Mouse (Mus musculus) intestine, embryonic 15.5 days (tissue): ENCODE results near the gene Gm20388. TPM values are rescaled to one million over a fixed set of nuclear protein-coding genes. Genes with fewer than 3 reads are reported as not detected.
A peak's percentile ranks its signal among the peaks of the same experiment; 100 is the strongest.
"Not testable (repeated sequence)": the region's sequence is repeated elsewhere in the genome, so short reads cannot be mapped to it uniquely, and the experiment has no call there.

ENCODE experiments used
- ATAC-seq: fragments of 200-750 bp; cut with Nextera tagmentation; 2 replicates; pipeline ENCODE4 v1.8.0; 2017; ENCODE audit warnings: moderate TSS enrichment, moderate library complexity
- H3K27ac ChIP-seq: fragments of 300-500 bp; sonication (generic); 2 replicates; pipeline ENCODE4 v1.5.1; 2015; ENCODE audit warnings: mild to moderate bottlenecking, inconsistent platforms
- H3K27me3 ChIP-seq: fragments of 300-500 bp; sonication (generic); replicated peaks from 2 replicates; pipeline ENCODE4 v1.6.1; 2015; ENCODE audit warnings: inconsistent platforms
- H3K36me3 ChIP-seq: fragments of 300-500 bp; sonication (generic); 2 replicates; pipeline ENCODE4 v1.6.1; 2015; ENCODE audit warnings: inconsistent platforms
- H3K4me1 ChIP-seq: fragments of 300-500 bp; sonication (generic); replicated peaks from 2 replicates; pipeline ENCODE4 v1.6.1; 2015; ENCODE audit warnings: inconsistent platforms
- H3K4me2 ChIP-seq: fragments of 300-500 bp; sonication (generic); replicated peaks from 2 replicates; pipeline ENCODE4 v1.6.1; 2015; ENCODE audit warnings: mild to moderate bottlenecking, inconsistent platforms
- H3K4me3 ChIP-seq: fragments of 300-500 bp; sonication (generic); replicated peaks from 2 replicates; pipeline ENCODE4 v1.5.1; 2015; ENCODE audit warnings: inconsistent platforms
- H3K9ac ChIP-seq: fragments of 300-500 bp; sonication (generic); 2 replicates; pipeline ENCODE4 v1.6.1; 2015; ENCODE audit warnings: inconsistent platforms
- H3K9me3 ChIP-seq: fragments of 300-500 bp; sonication (generic); 2 replicates; pipeline ENCODE4 v1.6.1; 2016; ENCODE audit warnings: inconsistent platforms
- WGBS: fragments of 180-500 bp; shearing (Covaris S2); methylation state at CpG from one replicate; pipeline ENCODE4 v1.1.7; 2015; 5-methylcytosine and 5-hydroxymethylcytosine counted together
- polyA plus RNA-seq: library from polyadenylated mRNA; unstranded; fragments of >200 nt; fragmentation: Nextera tagmentation; extraction: Ambion mirVana; gene quantifications from 2 replicates; pipeline ENCODE4 v1.2.1, GENCODE M21; 2015

Gm20388 gene
- polyA plus RNA-seq, 1 experiment from 2014 or later: not detected

DNA sequence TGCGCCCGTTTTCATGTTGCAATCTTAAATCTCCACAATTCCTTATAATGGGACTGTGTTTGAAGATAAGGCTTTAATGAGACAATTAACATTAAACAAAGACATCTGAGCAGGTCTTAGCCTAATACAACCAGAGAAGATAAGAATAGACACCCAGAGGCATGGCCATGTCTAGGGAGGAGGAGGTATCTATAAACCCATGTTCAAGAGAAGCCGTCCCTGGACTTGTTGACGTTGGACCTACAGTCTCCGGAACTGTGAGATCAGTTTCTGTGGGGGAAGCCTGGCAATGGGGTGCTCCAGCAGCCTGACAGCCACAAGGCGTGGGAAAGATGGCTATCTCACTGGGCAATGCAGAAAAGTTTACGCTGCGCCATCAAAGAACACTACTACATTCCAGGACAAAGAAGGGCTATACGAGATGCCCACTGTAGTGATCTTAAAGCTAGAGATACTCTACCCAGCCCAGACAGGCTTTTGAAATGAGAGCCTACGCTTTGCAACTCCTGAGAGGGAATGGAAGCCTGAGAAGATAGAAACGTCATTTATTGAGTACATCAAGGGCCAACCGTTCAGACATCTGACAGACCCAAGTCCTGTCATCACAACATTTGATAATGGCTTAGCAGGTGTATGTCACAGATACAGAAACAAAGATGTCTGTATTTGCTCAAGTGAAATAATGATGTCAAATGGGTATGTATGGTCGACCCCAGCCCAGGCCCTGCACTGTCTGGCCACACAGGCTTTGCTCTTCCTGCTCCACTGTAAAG lies 4079.8 kb downstream of the Gm20388 start:
- WGBS: 70% methylated on average over 13 of the region's 13 CpGs
- Histone ChIP-seq H3K27ac (no peak overlapping the region), H3K4me3 (no peak overlapping the region)

DNA sequence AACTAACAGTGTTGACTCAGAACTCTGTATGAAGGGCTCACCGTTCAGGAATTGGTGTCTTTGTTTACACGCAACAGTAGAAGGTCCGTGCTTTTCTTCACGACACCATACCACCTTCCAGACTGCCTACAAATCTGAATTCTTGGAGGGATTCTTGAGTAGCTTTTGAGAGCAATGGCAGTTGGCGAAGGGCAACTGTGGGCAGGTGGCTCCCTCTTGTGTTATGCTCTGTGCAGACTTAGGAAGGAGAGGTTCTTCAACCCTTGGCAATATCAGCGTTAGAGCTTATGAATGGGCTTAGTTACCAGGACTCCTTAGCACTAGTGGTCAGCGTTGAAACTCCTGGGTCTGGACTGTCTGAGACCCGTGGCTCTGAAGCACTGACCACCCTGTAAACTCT lies 4081.9 kb downstream of the Gm20388 start:
- H3K36me3 ChIP-seq: peaks cover 14% of the 10 kb centered on the region; the same call in 1 of the 2 replicates
- H3K4me3 ChIP-seq: no peak overlapping the region
- peaks cover 4% of the 10 kb centered on the region; the same call in 1 of the 2 replicates for H3K4me1 ChIP-seq
- H3K27ac ChIP-seq: no peak overlapping the region
- no peak overlapping the region for H3K9ac ChIP-seq
- H3K27me3 ChIP-seq: no peaks in the 10 kb centered on the region
- WGBS: 82% methylated on average over 8 of the region's 8 CpGs
- no peak for ATAC-seq
- H3K9me3 ChIP-seq: no peaks in the 10 kb centered on the region
- no peak overlapping the region for H3K4me2 ChIP-seq

More for the DNA sequence above, 4079.8 kb downstream of the Gm20388 start:
- Histone ChIP-seq H3K4me1 (peaks cover 4% of the 10 kb centered on the region; the same call in 1 of the 2 replicates), H3K9ac (no peak overlapping the region), H3K36me3 (0 out of 2 replicates have a peak, but pooled peaks cover 5% of the 10 kb centered on the region), H3K27me3 (no peaks in the 10 kb centered on the region), H3K4me2 (no peak overlapping the region), H3K9me3 (no peaks in the 10 kb centered on the region)
- no peak for ATAC-seq

DNA sequence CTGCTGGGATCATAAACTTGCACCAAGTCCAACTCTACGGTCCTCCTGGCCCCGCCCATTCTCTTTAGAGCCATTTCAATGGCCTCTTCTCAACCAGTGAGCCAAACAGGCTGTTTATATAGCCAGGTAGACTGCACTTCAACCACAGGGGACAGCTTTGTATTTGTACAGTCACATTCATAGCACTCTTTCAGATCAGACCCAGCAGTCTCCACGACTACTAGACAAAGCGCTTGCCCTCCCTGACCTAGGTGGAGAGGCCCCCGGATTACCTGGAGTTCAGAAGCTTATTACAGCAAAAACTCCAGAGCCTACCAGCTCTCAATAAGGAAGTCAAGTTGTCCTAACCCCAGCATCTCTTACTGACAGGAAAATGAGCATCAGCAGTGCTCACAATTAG lies 4083.0 kb downstream of the Gm20388 start:
- ATAC-seq: peak; percentile 59
- WGBS: 68% methylated on average over 5 of the region's 5 CpGs

DNA sequence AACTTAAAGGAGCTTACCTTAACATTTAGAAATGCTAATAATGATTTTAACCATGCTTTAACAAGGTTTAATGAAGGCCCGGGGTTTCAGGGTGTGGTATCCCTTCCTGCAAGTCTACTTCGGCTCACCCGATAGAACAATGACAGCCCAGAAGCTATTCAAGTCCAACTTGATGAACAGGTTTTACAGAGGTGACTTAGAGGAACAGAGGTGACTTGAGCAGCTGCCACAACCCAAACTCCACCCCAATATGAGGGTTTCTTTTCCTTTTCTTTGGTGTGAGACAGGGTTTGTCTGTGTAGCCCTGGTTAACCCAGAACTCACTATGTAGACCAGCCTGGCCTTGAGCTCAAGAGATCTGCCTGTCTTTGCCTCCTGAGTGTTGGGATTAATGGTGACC lies 4083.4 kb downstream of the Gm20388 start:
- Histone ChIP-seq H3K9me3 (no peaks in the 10 kb centered on the region), H3K27ac (peak overlapping the region; percentile 71), H3K9ac (no peak overlapping the region), H3K4me1 (peaks cover 3% of the 10 kb centered on the region; the same call in 1 of the 2 replicates), H3K36me3 (peaks cover 14% of the 10 kb centered on the region; the same call in 1 of the 2 replicates), H3K4me3 (no peak overlapping the region), H3K27me3 (no peaks in the 10 kb centered on the region), H3K4me2 (0 out of 2 replicates have a peak overlapping the region, but pooled peaks have one; percentile 22)
- WGBS: 67% methylated on average over 3 of the region's 3 CpGs
- peak; percentile 91 for ATAC-seq

More for the DNA sequence above, 4083.0 kb downstream of the Gm20388 start:
- Histone ChIP-seq H3K27ac (peak overlapping the region; percentile 71), H3K9me3 (no peaks in the 10 kb centered on the region), H3K4me2 (no peak overlapping the region), H3K36me3 (peaks cover 14% of the 10 kb centered on the region; the same call in 1 of the 2 replicates), H3K4me1 (peaks cover 4% of the 10 kb centered on the region; the same call in 1 of the 2 replicates), H3K27me3 (no peaks in the 10 kb centered on the region), H3K9ac (no peak overlapping the region), H3K4me3 (no peak overlapping the region)

DNA sequence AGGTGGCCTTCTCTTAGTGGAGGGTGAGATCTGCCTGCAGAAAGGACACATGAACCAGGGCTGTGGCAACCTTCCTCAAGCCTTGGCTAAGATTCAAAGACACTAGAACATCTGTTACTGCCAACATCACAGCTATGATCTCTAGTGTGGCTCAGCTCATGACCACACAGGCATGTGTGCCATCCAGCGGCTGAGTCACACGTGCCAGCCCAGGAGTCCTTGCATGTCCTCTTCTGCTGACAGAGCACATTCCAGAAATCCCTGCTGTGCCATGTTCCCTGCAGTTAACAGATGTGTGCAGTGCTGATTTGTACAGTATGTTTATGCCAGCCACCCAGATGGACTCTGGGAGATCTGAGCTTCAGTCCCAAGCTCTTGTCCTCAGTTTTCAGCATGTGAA lies 4088.9 kb downstream of the Gm20388 start:
- no peak for ATAC-seq
- WGBS: 79% methylated on average over 2 of the region's 2 CpGs
- H3K4me1 ChIP-seq: no peaks in the 10 kb centered on the region
- no peak overlapping the region for H3K4me3 ChIP-seq
- no peak overlapping the region for H3K27ac ChIP-seq
- peaks cover 34% of the 10 kb centered on the region for H3K36me3 ChIP-seq
- H3K9ac ChIP-seq: no peak overlapping the region
- no peaks in the 10 kb centered on the region for H3K27me3 ChIP-seq
- H3K9me3 ChIP-seq: no peaks in the 10 kb centered on the region
- no peak overlapping the region for H3K4me2 ChIP-seq

DNA sequence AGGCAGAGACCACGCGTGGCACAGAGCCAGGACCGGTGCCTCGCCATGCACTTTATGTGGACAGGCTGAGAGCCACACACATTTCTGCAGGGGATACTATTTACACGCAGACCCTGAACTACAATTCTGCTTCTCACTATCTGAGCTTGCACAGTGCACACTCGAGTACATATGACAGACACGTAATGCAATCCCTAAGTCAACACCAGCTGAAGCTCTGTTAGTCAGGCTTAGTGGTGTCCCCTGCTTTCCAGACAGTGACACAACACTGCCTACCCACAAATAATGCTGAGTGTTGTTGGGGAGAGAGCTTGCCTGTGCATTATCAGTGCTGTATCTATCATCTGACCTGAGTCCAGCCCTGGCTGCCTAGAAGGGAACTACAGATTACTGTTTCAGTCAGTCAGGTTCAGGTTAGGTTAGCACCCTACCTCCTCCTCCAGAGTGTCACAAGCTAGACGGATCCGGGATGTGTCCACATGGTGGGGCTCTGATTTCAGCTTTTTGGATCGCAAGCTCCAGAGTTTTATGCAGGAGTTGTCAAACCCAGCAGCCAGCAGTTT lies 4092.0 kb downstream of the Gm20388 start:
- Histone ChIP-seq H3K27ac (no peak overlapping the region), H3K9ac (no peak overlapping the region), H3K9me3 (no peaks in the 10 kb centered on the region), H3K27me3 (no peaks in the 10 kb centered on the region), H3K4me2 (no peak overlapping the region), H3K36me3 (peaks cover 34% of the 10 kb centered on the region), H3K4me1 (no peaks in the 10 kb centered on the region), H3K4me3 (no peak overlapping the region)
- no peak for ATAC-seq
- WGBS: 86% methylated on average over 10 of the region's 10 CpGs

DNA sequence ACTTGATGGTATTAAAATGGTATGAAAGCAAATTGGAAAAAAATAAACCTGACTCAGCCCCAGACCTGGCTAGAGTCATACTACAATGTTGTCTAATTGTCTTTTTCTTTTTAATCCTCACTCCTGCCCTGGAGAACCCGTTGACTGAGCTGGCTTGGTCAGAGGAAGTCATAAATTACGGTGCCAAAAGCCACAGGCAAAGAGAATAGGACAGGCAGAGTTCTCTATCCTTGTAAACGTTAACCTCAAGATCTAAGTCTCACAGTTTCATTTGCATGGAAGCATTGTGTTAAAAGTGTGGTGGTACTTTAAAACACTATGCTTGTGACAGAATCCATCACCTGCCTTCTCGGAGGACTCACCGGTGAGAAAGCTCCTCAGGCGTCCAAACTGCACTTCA lies 4097.2 kb downstream of the Gm20388 start:
- no peaks in the 10 kb centered on the region for H3K9me3 ChIP-seq
- H3K27me3 ChIP-seq: no peaks in the 10 kb centered on the region
- H3K27ac ChIP-seq: no peak overlapping the region
- H3K4me1 ChIP-seq: no peaks in the 10 kb centered on the region
- H3K36me3 ChIP-seq: peaks cover 35% of the 10 kb centered on the region
- H3K9ac ChIP-seq: no peak overlapping the region
- no peak for ATAC-seq
- no peak overlapping the region for H3K4me2 ChIP-seq
- no peak overlapping the region for H3K4me3 ChIP-seq
- WGBS: 62% methylated on average over 6 of the region's 6 CpGs

DNA sequence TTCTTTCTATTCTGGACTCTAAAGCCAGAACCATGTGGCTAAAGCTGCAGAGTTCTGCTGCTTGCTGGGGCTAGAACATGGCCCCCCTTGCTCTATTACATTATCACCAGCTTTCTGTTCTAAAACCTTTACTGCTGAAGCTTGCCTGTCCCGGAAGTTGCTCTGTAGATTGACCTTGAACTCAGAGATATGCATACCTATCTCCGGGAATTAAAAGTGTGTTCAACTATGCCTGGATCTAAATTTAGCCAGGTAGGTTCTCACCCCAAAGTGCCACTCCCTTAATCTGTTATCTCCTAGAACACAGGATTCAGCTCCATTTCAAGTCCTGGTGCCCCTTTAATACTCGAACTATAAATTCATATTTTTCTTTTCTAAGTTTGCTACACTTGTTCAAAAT lies 4100.9 kb downstream of the Gm20388 start:
- WGBS: 67% methylated on average over 3 of the region's 3 CpGs
- no peak for ATAC-seq

DNA sequence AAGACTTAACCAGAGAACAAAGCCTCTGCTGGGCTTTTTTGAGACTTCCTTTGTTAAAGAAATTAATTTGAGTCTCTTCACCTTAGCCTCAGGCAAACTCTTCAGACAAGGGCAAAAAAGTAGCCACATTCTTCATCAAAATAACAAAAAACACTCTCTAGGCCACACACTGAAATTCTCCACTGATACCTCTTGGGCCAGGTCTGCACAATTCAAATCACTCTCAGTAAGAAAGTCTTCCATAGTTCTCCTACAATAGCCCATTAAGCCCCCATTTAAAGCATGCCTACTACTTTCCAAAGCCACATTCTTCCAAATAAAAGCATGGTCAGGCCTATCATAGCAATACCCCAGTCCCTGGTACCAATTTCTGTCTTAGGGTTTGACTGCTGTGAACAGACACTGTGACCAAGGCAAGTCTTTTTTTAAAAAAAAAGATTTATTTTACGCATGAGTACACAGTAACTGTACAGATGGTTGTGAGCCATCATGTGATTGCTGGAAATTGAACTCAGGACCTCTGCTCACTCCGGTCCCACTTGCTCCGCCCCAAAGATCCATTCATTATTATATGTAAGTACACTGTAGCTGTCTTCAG lies 4101.4 kb downstream of the Gm20388 start:
- no peaks in the 10 kb centered on the region for H3K9me3 ChIP-seq
- no peak overlapping the region for H3K4me3 ChIP-seq
- peaks cover 9% of the 10 kb centered on the region; the same call in 1 of the 2 replicates for H3K4me1 ChIP-seq
- H3K9ac ChIP-seq: no peak overlapping the region
- H3K36me3 ChIP-seq: peaks cover 14% of the 10 kb centered on the region
- ATAC-seq: no peak
- H3K4me2 ChIP-seq: no peak overlapping the region
- H3K27ac ChIP-seq: no peak overlapping the region
- no peaks in the 10 kb centered on the region for H3K27me3 ChIP-seq
- 95% methylated on average over 3 of the region's 3 CpGs for WGBS

More for the DNA sequence above, 4100.9 kb downstream of the Gm20388 start:
- no peak overlapping the region for H3K27ac ChIP-seq
- peaks cover 9% of the 10 kb centered on the region; the same call in 1 of the 2 replicates for H3K4me1 ChIP-seq
- no peak overlapping the region for H3K9ac ChIP-seq
- H3K36me3 ChIP-seq: peaks cover 14% of the 10 kb centered on the region
- no peaks in the 10 kb centered on the region for H3K27me3 ChIP-seq
- no peaks in the 10 kb centered on the region for H3K9me3 ChIP-seq
- no peak overlapping the region for H3K4me3 ChIP-seq
- H3K4me2 ChIP-seq: no peak overlapping the region

DNA sequence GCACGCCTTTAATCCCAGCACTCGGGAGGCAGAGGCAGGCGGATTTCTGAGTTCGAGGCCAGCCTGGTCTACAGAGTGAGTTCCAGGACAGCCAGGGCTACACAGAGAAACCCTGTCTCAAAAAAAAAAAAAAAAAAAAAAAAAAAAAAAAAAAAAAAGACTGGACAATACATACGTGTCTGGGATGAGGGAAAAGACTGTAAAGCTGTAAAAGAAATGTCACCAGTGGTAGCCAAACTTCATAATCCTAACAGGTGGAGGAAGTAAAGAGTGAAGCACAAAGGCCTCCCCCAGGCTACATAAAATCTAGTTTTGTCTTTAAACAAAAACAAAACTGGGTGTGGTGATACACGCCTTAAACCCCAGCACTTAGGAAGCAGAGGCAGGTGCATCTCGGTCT lies 4103.7 kb downstream of the Gm20388 start:
- H3K9me3 ChIP-seq, H3K9ac ChIP-seq, H3K4me2 ChIP-seq, H3K4me3 ChIP-seq, ATAC-seq, H3K27me3 ChIP-seq, H3K36me3 ChIP-seq: not testable (repeated sequence)
- peak overlapping the region; percentile 60; the same call in 1 of the 2 replicates for H3K27ac ChIP-seq
- peaks cover 11% of the 10 kb centered on the region; the same call in 1 of the 2 replicates for H3K4me1 ChIP-seq
- WGBS: 76% methylated on average over 7 of the region's 7 CpGs

DNA sequence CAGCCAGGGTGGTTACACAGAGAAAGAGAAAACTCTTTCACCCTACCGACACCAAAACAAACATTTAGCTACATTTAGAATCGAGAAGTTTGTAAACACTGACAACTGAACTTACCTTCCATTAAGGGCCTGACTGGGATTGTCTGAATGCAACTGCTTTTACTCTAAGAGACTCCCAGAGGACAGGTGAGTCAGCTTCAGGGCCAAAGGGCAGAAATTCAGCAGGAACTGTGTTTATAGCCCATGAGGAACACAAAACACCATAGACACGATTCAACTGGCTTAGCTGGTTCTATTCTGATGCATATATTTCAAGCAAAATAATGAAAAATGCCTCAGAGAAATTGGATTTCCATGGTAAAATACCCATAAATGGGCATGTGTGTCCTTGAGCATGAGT lies 4104.1 kb downstream of the Gm20388 start:
- H3K4me2 ChIP-seq: no peak overlapping the region
- WGBS: 47% methylated on average over 3 of the region's 3 CpGs
- no peaks in the 10 kb centered on the region for H3K27me3 ChIP-seq
- no peak overlapping the region for H3K9ac ChIP-seq
- H3K36me3 ChIP-seq: no peaks in the 10 kb centered on the region; the same call in 1 of the 2 replicates
- peak; percentile 70 for ATAC-seq
- no peak overlapping the region for H3K4me3 ChIP-seq
- peaks cover 15% of the 10 kb centered on the region for H3K4me1 ChIP-seq
- no peaks in the 10 kb centered on the region for H3K9me3 ChIP-seq
- peak overlapping the region; percentile 60; the same call in 1 of the 2 replicates for H3K27ac ChIP-seq

DNA sequence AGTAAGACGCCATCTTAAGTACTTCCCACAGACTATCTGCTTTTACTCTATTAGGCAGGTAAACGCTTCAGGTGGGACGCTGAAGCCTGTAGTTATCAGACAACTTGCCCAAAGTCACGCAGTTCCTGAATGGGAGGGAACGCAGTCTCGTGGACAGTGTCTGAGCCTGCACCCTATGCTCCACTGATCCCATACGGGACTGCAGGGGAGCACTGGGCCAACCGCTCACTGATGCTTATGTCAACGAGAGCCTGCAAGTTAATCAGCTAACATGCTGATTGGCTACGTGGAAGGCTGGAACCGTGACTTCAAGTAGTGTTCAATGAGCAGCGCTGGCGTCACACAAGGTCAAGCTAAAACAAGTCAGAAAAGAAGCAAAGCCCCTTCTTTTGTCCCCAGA lies 4109.1 kb downstream of the Gm20388 start:
- H3K4me2 ChIP-seq: peak overlapping the region; percentile 73
- WGBS: 23% methylated on average over 13 of the region's 13 CpGs

More for the DNA sequence above, 4109.1 kb downstream of the Gm20388 start:
- peak; percentile 42 for ATAC-seq
- Histone ChIP-seq H3K4me1 (peaks cover 19% of the 10 kb centered on the region), H3K27me3 (no peaks in the 10 kb centered on the region), H3K9ac (peak overlapping the region; percentile 77), H3K27ac (peak overlapping the region; percentile 85; the same call in 1 of the 2 replicates), H3K4me3 (peak overlapping the region; percentile 79), H3K36me3 (peaks cover 4% of the 10 kb centered on the region; the same call in 1 of the 2 replicates), H3K9me3 (no peaks in the 10 kb centered on the region)
